Mouse (Mus musculus): ENCODE data around the gene Aoc1.

- TF ChIP-seq CTCF (IDR thresholded peaks at IDR 0.05; ENCODE audit: extremely low read depth, insufficient read depth, low read length) (no peak), POLR2A (IDR thresholded peaks at IDR 0.05; ENCODE audit: extremely low read depth, insufficient read depth, low read length) (no peak)
Measured at GRCm38 (mm10) chr6:48860851-48861250, 11.8 kb upstream of the Aoc1 start.

All from cortical plate, adult 2 months (tissue).